Mouse (Mus musculus) hematopoietic stem cell, adult 5-6 weeks (primary cell): ENCODE measurements around the gene Mrps17. TPM values are rescaled to one million over a fixed set of nuclear protein-coding genes. Genes with fewer than 3 reads are reported as not detected.

ENCODE experiments used
- ATAC-seq, 2 experiments: fragments of 125-278 bp in 1 of 2; replicated peaks in 1 of 2; 2 replicates each; pipeline ENCODE4 v1.8.0; 2016 to 2017; ENCODE audit warnings: inconsistent platforms in 2 of 2, mild to moderate bottlenecking in 2 of 2, moderate number of reproducible peaks in 2 of 2, low read depth in 1 of 2, moderate TSS enrichment in 1 of 2; ENCODE audit not compliant: low FRiP score in 2 of 2, poor library complexity in 2 of 2, severe bottlenecking in 2 of 2, insufficient read depth in 1 of 2, low TSS enrichment in 1 of 2
- total RNA-seq: library from RNA; stranded (forward); fragments of 172-1452, 232-1000 nt; gene quantifications from 2 replicates; pipeline ENCODE4 v1.2.3, GENCODE M21; 2017

The Mrps17 gene
- total RNA-seq, 1 experiment from 2014 or later: 91.5 TPM

DNA sequence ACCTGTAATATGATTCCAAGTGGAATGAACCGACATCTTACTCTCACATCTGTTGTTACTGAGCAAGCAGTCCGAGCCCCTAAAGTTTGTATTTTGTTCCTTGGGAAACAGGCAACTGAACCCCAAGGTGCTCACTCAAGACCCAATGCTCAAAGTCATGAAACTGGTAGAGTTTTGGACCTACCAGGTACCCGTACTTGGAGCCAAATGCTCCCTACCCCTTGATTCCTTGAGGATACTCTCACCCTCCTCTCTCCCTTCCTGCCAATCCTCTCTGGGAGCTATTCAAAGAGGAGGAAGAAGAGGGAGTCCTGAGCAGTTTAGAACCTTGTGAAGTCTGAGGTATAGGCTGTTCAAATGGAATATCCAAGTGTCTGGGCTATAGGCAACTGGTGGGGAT lies 11.5 kb downstream of the Mrps17 start:
- no peak for ATAC-seq

GRCm38 (mm10) chr5:129729286-129729685 lies 14.0 kb downstream of the Mrps17 start:
- 0 out of 4 replicates have a peak, but pooled peaks of 1 of the 2 experiments have one; percentile 7 for ATAC-seq

GRCm38 (mm10) chr5:129730344-129730743 lies 15.0 kb downstream of the Mrps17 start:
- peak; percentile 84 to 88 for ATAC-seq

GRCm38 (mm10) chr5:129731021-129731420 lies 15.7 kb downstream of the Mrps17 start:
- no peak for ATAC-seq

DNA sequence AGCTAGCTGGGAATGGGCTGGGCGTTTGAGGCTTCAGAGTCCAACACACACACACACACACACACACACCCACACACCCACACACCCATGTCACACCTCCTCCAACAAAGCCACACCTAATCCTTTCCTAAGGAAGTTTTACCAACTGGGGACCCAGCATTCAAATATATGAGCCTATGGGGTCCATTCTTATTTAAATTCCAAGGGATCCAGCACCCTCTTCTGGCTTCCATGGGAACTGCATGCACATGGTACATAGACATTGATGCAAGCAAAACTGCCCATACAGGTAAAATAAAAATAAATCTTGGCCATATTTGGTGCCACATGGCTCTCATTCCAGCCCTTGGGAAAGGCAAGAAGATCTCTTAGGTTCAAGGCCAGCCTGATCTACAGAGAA lies 25.7 kb downstream of the Mrps17 start:
- ATAC-seq: peak in 1 of 2 experiments; percentile 42; a peak in 1 of 4 replicates

DNA sequence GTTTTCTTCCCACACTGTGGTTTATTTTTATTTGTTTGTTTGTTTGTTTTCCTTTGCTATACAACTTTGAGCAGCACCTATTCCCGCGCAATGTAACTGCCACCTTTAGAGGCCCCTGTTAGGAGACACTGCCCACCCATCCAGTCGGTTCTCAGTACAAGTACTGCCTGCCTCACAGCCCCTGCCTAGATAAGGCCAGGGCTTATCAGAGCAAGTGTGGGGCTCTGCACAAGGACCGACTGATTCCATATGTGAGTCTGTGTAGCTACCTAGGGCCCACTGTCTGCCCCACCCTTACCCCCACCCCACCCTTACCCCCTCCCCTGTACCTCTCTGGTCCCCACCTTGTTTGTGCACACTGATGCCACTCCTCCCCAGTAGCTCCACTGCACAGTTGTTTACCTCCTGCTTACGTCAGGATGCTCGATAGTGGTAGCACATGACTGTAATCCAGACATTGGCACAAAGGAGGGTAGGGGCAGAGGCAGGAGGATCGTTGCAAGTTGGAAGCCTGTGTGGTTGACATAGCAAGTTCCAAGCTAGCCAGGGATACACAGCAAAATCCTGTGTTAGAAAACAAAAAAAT lies 27.7 kb downstream of the Mrps17 start:
- no peak for ATAC-seq

DNA sequence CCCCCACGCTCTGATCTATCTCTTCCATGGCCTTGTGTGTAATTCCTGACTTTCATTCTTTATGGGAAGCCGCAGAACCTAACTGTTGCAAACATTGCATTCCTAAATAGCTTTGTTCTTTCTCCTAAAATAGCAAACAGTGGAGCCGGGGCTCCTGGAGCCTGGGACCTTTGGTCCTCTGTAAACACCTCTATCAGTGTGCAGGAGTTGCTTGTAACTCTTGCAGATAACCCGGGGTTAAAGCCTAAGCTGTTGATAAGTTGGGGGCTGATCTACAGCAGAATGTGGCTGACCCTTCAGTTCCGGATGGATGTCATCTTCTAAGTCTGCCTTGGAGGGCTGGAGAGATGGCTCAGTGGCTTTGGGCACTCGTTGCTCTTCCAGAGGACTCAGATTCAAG lies 28.8 kb downstream of the Mrps17 start:
- ATAC-seq: no peak

DNA sequence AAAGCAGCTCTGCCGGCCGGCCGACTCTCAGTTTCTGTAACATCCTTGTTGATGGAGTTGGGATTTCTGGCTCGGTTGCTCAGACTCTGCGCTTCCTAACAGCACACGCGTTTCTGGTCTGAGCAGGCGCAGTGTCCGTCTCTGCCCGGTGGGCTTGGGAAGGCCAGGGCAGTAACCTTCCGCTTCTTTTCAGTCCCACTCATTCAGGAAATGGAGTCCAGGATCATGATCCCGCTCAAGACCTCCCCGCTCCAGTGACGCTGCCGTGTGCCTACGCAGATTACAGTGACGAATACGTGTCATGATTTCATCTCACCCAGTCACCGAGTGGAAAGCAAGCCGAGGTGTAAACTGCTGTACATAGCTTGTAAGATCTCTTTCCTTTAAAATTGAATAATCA lies 41.6 kb downstream of the Mrps17 start:
- ATAC-seq: no peak

- ATAC-seq: no peak
These were observed 44.7 kb downstream of the Mrps17 start for GRCm38 (mm10) chr5:129759929-129760480.

DNA sequence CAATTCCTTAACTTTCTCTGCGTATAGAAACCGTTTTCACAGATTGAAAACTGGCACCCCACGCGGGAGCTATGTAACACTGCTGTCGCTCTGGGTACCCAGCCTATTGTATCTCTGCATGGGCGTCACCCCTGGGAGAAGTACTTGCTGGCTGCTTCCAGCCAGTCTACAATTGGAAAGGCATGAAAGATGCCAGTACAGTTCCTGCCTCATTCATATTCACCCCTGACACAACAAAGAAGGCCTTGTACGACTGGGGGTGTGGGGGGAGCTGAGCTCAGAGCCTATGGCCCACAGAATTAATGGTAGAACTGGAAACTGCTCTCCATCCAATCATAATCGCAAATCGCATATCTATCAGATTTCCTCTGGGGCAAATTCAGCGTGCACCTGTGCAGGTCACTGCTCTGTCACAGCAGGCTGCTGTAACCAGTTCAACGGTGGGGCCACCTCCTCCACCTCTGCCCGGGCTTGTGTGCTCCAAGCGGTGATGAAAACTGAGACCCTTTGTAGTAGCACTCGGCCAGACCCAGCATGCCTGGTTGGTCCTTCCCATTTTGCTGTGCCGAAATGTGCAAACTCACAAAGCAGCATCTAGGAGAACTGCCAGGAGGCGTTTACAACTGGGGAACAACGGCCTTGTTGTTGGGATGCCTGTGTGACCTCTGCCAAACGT lies 46.7 kb downstream of the Mrps17 start:
- no peak for ATAC-seq

DNA sequence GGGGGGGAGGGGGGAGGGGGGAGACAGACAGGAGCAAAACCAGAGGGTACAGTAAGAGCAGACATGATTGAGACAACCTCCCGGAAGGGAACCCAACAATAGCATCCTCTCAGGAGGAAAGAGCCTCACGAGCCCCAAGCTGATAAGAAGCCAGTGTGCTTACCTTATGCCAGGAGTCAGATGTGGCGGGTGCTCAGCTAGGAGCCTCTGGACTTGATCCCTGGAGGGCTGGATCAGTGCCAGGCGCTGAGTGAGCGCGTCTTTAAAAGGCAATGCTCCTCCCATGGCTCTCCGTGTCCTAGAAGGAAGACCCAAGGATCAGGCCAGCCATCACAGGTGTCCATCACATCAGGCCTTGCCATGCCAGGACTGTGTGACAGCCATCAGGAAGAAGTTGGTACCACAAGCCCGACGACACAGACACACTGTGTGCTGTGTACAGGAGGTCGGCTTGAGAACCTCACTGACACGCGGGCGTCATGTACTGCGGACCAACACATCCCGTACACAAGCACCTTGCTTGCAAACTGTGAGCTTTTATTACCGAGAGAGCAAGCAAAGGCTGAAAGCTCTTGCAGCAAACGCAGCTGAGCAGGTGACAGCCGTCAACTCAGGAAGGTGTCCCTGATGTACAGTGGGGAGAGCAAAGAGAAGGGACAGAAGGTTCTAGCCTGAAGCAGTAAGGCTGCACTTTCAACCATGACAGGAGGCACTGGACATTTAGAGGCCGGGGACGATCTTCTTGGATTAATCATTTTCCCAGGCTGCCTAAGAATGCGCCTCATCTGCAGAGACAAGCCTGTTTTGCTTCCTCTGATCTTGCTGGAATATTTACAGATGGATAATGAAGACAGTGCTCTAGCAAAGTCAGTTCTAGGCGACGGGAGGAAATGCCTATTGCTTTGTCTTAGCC lies 55.4 kb downstream of the Mrps17 start:
- no peak for ATAC-seq

Other genes starting within 250 kb of the Mrps17 start
- gene Sfswap, start 214.3 kb upstream of the Mrps17 start, total RNA-seq: 72.3 and 75.2 TPM in 2 replicates
- 0.20 and 0.25 TPM in 2 replicates for gene Mmp17, start 131.3 kb upstream of the Mrps17 start, total RNA-seq
- 3.5 and 5.3 TPM in 2 replicates for gene Zfp11, start 45.4 kb upstream of the Mrps17 start, total RNA-seq
- not detected in 2 replicates for gene Sept14, start 7.0 kb upstream of the Mrps17 start, total RNA-seq
- gene Nipsnap2, start 9.6 kb downstream of the Mrps17 start, total RNA-seq: 42.6 and 45.7 TPM in 2 replicates
- 10.5 and 22.3 TPM in 2 replicates for gene Psph, start 72.0 kb downstream of the Mrps17 start, total RNA-seq
- 21.5 and 29.5 TPM in 2 replicates for gene Sumf2, start 131.5 kb downstream of the Mrps17 start, total RNA-seq
- 122 and 190 TPM in 2 replicates for gene Chchd2, start 172.0 kb downstream of the Mrps17 start, total RNA-seq
- 7.6 and 12.1 TPM in 2 replicates for gene Zbed5, start 180.2 kb downstream of the Mrps17 start, total RNA-seq
- 1.1 TPM in 1 of 2 replicates, not detected in the other for gene Phkg1, start 183.1 kb downstream of the Mrps17 start, total RNA-seq
- gene Nupr1l, start 193.0 kb downstream of the Mrps17 start, total RNA-seq: 3.0 and 3.8 TPM in 2 replicates
- 29.8 and 31.8 TPM in 2 replicates for gene Vkorc1l1, start 226.5 kb downstream of the Mrps17 start, total RNA-seq